Mouse (Mus musculus) CH12.LX (cell line): Measurements from ENCODE around the gene Clec2d.

ENCODE experiments used
- CHD1 ChIP-seq: IDR thresholded peaks from 2 replicates; pipeline ENCODE4 v1.6.1; 2012; ENCODE audit warnings: low read depth, low read length, improper control_type of control experiment, inconsistent platforms
- CHD2 ChIP-seq: IDR thresholded peaks from 2 replicates; pipeline ENCODE4 v1.6.1; 2011; ENCODE audit warnings: low read length, improper control_type of control experiment
- CTCF ChIP-seq, 2 experiments: IDR thresholded peaks in 1 of 2; conservative IDR thresholded peaks in 1 of 2; 2 replicates each; pipeline ENCODE4 v1.5.1; 2011 to 2012; ENCODE audit warnings: low read depth in 2 of 2, low read length in 2 of 2, improper control_type of control experiment in 1 of 2, inconsistent platforms in 1 of 2, mild to moderate bottlenecking in 1 of 2, moderate library complexity in 1 of 2
- EP300 ChIP-seq: IDR thresholded peaks from 2 replicates; pipeline ENCODE4 v1.6.1; 2011; ENCODE audit warnings: low read length, improper control_type of control experiment
- JUND ChIP-seq: conservative IDR thresholded peaks from 2 replicates; pipeline ENCODE4 v1.6.1; 2011; ENCODE audit warnings: low read depth, low read length, improper control_type of control experiment
- KAT2A ChIP-seq: IDR thresholded peaks from 2 replicates; pipeline ENCODE4 v1.6.1; 2012; ENCODE audit warnings: low read length, improper control_type of control experiment, inconsistent platforms; ENCODE audit not compliant: insufficient replicate concordance
- MYC ChIP-seq: IDR thresholded peaks from 2 replicates; pipeline ENCODE4 v1.6.1; 2011; ENCODE audit warnings: low read depth, mild to moderate bottlenecking, improper control_type of control experiment, low read length
- POLR2A ChIP-seq: IDR thresholded peaks from 2 replicates; pipeline ENCODE4 v1.6.1; 2011; ENCODE audit warnings: low read depth, mild to moderate bottlenecking, improper control_type of control experiment, low read length
- POLR2AphosphoS2 ChIP-seq: IDR thresholded peaks from 2 replicates; pipeline ENCODE4 v1.6.1; 2011; ENCODE audit warnings: low read depth, low read length, improper control_type of control experiment
- RAD21 ChIP-seq: IDR thresholded peaks from 2 replicates; pipeline ENCODE4 v1.6.1; 2011; ENCODE audit warnings: low read depth, mild to moderate bottlenecking, low read length, improper control_type of control experiment, moderate library complexity
- SIN3A ChIP-seq: IDR thresholded peaks from 2 replicates; pipeline ENCODE4 v1.6.1; 2012; ENCODE audit warnings: low read length, improper control_type of control experiment, inconsistent platforms
- TCF12 ChIP-seq: IDR thresholded peaks from 2 replicates; pipeline ENCODE4 v1.6.1; 2014; ENCODE audit warnings: low read depth, mild to moderate bottlenecking, inconsistent platforms, low read length, improper control_type of control experiment

DNA sequence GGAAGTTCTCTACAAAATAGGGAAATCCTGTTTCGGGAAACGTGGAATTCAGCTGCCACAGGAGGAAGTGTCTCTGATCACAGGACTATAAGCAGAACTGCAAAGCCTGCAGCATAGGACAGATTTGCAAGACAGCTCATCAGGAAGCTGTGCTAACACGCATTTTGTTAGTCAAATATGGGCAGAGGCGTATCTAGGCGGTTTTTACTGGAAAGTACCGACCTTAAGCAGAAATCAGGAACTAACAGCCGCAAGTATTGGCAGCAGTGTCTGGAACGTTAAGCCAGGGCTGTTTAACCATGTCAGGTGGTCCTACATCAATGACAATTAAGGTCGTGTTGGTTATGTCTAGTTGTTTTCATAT, 52.4 kb downstream of the Clec2d start:
- TF ChIP-seq CTCF (conservative IDR thresholded peaks at IDR 0.05 in 1 of 2, IDR thresholded peaks at IDR 0.05 in 1 of 2; ENCODE audit: low read depth in 2 of 2, low read length in 2 of 2), result no peak
- peak; percentile 41; the same call in 1 of the 2 replicates for TF ChIP-seq MYC
- peak; percentile 54 for TF ChIP-seq POLR2A
- no peak; the same call in 1 of the 2 replicates for TF ChIP-seq CHD1
- no peak; the same call in 1 of the 2 replicates for TF ChIP-seq JUND
- no peak; the same call in none of the 2 replicates for TF ChIP-seq RAD21
- TF ChIP-seq TCF12, result peak; percentile 98
- no peak for TF ChIP-seq KAT2A
- TF ChIP-seq SIN3A, result peak; percentile 47; the same call in 1 of the 2 replicates
- peak; percentile 55; the same call in 1 of the 2 replicates for TF ChIP-seq POLR2AphosphoS2
- TF ChIP-seq CHD2, result peak; percentile 72; the same call in 1 of the 2 replicates
- TF ChIP-seq EP300, result peak; percentile 98
